Mouse (Mus musculus) adrenal gland, postnatal 36 days (tissue): ENCODE measurements around the gene Mtpn. TPM values are rescaled to one million over a fixed set of nuclear protein-coding genes. Genes with fewer than 3 reads are reported as not detected.

Source experiments
- DNase-seq, 2 experiments: peaks; one replicate each; pipeline ENCODE4 v3.0.0; 2021; ENCODE audit warnings: mixed read lengths in 1 of 2
- long read RNA-seq, 2 experiments: library from polyadenylated mRNA; stranded (forward); transcript quantifications; one replicate each; pipeline ENCODE4 v2.0.0; 2021; ENCODE audit warnings: borderline sequencing depth in 2 of 2
- total RNA-seq, 2 experiments: library from RNA; stranded (reverse); gene quantifications; 2 replicates each; pipeline ENCODE4 v1.2.3; 2021

The Mtpn gene
- 100 to 1,000 TPM; 115 to 130 TPM for total RNA-seq
- long read RNA-seq, experiment 1, transcript Mtpn-201 (4 exons, 3,960 nt) = major isoform, 62 of 86 reads
- long read RNA-seq, experiment 1, partial matches to known transcripts = 24 of 86 reads
- long read RNA-seq, experiment 1, other reads (novel, unspliced or antisense) = 0 of 86 reads
- long read RNA-seq, experiment 2, transcript Mtpn-201 (4 exons, 3,960 nt) = major isoform, 20 of 23 reads
- long read RNA-seq, experiment 2, partial matches to known transcripts = 0 of 23 reads
- long read RNA-seq, experiment 2, other reads (novel, unspliced or antisense) = 3 of 23 reads

DNA sequence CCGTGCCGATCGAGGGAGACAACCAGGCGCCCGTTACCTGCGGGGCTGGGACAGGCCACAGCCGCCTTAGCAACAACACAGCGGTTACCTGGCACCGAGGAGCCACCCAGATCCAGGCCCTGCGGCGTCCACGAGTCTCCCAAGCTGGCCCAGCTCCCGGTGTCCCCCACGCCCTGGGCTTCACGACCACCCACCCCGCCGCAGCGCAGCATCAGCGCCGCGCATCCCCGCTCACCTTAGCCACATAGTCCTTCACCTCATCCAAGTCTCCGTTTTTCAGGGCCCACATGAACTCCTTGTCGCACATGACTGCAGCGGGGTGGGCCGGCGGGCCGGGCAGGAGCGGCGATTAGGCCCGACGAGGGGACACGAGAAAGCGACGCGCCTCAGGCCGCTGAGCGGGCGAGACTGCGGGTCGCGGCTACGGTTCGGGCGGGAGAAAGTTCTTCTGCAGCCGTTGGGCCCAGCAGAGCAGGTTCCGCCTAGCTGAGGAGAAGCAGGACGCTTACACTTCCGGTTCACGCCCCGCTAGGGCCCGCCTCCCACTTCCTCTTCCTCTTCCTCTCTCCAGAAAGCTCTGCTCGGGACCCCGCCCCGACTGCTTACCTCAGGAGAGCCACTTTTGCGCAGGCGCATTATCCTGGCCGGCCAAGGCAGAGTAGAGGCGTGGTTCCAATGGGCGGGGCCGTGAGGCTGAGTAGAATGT, at the start of gene Mtpn:
Mtpn (minus strand) TSS at position 585 of the 706 bp plus-strand sequence.
- DNase-seq = peak; percentile 99

DNA sequence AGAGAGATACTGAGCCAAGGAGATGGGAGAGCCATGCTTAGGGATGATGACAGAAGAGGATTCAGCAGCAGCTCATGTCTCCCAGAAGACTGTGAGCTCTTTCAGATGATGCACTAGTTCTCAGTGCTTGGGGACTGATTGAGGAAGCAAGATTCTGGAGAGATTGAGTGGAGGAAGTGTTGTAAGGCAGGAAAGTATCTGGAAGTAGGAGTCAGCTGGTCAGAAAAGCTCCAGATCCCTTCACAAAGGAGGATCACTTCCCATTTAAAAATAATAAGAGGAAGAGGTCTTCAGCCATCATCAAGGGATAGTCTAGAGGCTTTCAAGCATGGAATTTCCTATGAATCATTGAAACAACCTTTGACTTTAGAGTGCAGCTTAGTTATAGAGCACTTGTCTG, 29.0 kb upstream of the Mtpn start:
- DNase-seq = no peak

DNA sequence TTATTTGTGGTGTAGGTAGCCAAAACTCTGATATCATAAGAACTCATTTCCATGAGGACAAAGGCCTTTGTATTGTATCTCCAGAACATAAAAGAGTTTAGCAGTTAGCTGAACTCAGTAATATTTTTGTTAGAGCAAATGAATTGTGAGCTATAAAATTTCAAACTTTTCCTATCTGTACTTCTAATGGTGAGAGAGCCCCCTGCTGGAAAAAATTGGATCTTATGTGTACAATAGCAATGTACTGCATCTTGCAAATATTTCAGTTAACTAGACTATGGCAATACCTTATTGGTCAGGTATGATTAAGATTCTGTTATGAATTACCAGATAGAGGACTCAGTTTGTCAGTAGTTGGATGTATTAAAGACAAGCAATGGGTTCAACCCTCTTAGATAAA, 28.1 kb upstream of the Mtpn start:
- peak in 1 of 2 experiments; percentile 69 for DNase-seq

DNA sequence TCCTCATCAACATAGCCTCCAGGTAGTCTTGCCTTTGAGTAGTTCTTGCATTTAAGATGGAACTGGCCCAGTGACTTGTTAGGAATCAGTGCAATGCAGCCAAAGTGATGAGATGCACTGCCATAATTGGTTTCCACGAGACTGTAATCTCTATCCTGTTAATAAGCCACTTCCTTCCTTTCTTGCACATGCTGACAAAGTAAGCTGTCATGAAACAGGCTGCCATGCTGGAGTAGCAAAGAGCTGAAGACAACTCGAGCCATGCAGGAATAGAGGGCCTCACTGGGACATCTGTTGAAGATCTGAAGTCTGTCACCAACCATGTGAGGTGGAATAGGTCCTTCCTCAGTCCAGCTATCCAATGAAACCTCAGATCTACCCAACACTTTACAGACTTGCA, 20.3 kb upstream of the Mtpn start:
- no peak for DNase-seq

DNA sequence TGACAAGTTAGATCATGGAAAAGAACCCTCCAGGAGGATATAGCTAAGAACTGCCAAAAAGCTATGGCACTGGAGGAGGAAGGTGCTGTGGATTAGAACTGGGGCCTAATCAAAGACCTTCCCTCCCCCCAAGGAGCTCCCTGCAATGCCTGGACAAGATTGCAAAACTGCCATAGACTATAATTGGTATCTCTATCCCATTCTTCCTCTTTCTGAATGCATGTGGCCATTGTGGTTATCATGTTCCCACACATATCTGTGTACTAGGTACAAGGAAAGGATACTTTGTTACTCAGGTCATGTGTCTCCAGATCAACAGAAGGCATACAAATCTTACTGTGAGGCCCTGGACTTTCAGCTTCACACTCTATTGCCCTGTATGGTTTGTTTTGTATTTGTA, 4.7 kb upstream of the Mtpn start:
- DNase-seq = no peak

DNA sequence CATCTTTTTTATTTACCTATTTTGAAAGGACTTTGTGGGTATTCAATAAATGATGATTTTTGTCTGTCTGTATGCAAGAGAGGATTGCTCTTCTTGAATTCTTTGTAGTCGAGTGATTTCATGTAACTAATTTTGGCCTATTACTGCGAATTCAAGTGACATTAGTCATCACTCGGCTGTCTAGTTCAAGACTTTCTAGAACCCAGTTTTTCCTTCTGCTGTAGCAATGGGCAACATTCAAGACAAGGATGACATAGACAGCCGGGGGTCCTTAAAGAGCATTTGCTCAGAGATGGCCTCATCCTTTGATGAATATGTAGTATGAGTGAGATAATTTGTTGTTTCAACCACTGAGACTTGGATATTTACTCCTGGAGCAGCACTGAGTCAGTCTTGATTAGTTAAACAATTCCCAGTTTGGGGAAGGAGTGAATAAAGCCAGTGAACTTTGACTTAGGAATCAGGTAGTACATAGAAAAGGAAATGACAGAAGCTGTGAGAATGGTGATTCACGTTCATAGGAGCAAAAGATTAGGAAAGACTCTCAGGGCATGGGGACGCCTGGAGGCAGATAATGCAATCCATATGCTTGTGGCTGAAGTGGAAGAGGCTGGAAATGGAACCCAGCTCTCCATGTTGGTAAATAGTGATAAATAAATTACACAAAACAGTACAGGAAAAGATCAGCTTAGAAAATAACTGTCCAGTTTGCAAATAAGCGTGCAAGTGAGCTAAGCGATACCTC, 3.1 kb upstream of the Mtpn start:
- no peak for DNase-seq

DNA sequence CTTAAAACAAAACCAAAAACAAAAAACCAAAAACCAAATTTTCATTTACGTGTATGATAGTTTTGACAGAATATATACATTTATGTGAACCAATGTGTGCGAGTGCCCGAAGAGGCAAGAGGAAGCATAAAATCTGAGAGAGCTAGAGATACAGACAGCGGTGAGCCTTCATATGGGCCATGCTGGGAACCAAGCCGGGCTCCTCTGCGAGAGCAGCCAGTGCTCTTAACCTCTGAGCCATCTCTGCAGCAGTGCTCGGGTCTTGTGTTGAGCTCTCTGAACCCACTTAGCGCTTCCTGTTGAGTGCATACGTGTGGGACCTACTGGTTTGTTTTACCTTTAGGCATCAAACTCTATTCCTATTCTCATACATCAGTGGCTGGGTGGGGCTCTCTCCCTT, 689 bp upstream of the Mtpn start:
- DNase-seq = no peak

DNA sequence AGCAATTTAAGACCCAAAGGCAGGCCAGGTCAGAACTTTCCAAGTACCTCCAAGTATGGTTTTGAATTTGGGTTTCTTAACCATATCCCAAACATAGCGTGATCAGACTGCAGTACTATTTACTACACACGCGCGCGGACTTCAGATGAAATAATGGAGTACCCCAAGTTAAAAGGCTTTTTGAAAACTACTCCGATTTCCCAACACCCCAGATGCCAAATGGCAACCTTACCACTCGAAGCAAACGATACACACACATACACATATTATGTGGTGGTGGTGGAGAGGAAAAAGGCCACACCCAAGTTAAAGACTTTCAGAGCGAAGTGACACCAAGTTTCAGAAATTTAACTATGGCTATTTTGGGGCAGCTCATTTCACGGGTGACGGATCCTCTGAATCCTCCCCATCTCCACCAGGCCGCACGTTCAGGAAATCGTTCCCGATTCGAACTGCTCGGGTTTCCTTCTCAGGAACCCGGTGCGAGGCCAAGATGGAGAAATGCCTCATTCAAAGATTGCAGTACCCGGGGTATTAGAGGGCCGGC, 858 bp downstream of the Mtpn start:
- no peak for DNase-seq

DNA sequence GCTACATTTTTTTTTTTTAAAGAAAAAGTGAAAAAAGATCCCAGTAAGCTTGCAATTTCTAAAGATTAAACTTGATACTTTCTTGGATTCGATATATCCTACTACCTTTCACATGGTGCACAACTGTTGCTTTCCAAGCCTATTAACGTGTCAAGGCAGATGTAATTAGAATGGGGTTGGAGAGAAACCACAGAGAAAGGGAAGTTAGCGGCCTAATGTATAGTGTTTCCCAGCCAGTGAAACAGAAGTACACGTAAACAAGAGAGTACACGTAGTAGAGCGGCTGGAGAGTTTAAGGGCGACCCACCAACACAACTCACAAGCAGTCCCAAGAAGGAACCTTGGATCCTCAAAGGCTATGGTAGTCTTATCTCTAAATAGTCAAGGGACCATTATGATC, 3.7 kb downstream of the Mtpn start:
- DNase-seq = no peak

DNA sequence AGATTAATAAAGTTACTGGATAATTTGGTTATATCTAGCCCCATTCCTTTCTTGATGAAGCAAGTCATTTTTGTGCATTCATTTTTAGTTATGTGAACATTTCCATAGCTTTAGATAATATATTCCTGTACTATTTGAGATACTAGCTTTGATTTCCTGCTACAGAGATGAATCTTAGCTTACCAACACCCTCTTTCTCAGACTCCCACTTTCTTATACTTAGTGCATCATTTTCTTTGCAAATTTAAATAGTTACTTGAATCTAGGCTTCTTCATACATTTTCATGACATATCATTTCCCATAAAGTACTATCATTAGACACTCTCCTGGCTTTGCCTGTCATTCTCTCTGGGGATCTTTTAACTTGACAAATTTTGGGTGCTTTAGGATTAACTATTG, 26.3 kb downstream of the Mtpn start:
- DNase-seq = no peak

DNA sequence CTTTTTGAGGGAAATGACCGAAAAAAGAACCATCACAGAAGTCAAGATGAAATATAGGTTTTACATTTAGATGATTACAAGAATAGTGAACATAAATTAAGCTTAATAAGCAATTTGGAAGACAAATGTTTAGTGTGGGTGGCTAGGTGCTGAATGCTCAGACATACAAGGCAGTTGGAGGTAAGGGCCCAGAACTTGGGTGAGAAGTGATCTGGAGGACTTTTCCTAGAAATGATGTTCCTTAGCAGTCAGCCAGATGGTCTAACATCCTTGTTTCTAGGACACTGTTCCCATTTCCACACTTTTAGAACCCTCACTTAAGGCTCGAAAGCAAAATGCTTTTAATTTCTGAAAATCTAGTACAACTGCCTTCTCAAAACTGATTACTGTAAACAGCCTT, 34.9 kb downstream of the Mtpn start:
- DNase-seq = no peak

DNA sequence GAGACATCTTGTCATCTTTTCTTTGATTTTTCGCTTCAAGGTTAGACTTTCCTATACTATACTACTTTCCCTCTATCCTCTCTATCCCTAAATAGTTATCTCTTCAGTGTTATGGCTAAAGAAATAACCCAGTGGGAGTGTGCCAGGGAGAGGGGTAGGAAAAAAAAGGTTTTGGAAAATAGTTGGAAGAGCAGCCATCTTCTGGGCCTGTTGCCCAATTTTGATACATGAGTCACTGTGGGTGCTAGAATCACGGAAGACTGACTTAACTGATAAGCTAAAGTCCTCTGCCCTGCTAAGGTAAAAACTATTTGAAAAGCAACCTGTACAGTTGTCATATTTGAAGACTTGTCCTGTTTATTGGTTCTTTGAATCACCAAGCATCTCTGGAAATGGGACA, 36.8 kb downstream of the Mtpn start:
- DNase-seq = peak; percentile 6 to 19

DNA sequence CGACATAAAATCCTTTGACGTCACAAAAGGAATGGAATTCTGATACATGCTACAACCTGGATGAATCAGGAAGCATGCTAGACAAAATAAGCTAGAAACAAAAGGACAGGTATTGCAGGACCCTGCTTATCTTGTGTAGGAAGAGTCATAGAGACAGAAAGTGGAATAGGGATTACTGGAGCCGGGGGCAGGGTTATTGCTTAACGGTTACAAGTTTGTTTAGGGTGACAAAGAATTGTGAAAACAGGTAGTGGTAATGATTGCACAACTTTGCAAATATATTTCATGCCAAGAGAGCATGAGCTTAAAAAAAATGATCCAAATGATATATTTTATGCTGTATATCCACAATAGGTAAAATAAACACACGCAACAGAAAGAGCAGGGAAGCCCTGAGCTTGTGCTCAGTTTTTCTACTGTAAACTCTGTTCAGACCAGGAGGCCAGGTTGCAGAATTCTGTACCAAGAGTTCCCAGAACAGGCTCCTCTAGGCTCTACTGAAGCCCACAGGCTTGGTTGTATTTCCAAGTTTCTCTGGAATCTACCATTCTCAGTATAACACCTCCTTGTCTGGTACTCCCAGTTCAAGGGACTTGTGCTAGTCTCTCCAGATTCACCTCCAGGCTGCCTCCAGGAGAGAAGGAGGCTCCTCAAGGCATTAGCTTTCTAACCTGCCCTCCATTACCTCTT, 39.6 kb downstream of the Mtpn start:
- no peak for DNase-seq

DNA sequence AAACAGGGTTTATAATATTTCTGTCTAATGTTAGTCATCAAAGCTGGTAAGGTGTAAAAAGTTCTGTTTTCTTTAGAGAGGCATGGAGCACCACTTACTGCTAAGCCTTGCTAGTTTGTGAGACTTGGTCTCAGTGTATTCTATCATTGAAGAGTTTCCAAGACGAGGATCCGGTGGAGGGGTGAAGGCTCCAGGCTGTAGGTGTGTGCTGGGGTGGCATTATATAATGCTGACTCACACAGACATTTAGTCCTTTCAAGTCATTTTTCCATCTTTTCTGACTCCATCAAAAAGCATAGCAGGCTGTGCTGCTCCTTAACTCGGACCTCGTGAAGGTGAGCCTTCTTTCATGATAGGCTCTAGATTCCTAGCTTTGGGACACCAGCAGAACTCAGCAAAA, 42.3 kb downstream of the Mtpn start:
- no peak for DNase-seq

DNA sequence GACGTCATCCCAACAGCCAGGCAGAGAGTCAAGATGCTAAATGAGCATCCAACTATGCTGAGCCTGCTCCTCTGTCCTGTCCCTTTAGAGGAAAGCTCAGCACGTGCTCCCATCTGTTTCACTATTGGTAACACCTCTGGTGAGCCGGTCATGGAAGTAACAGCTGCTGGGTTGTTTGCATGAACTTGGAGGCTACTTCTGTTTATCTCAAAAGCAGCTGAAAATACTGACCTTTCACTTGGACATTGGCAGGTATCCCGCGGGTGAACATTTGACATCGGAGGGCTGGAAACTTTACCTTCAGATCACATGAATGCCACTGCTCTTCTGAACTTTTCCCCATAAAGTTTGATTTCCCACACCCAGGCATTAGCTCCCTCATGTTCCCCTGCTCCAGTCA, 45.8 kb downstream of the Mtpn start:
- DNase-seq = no peak

DNA sequence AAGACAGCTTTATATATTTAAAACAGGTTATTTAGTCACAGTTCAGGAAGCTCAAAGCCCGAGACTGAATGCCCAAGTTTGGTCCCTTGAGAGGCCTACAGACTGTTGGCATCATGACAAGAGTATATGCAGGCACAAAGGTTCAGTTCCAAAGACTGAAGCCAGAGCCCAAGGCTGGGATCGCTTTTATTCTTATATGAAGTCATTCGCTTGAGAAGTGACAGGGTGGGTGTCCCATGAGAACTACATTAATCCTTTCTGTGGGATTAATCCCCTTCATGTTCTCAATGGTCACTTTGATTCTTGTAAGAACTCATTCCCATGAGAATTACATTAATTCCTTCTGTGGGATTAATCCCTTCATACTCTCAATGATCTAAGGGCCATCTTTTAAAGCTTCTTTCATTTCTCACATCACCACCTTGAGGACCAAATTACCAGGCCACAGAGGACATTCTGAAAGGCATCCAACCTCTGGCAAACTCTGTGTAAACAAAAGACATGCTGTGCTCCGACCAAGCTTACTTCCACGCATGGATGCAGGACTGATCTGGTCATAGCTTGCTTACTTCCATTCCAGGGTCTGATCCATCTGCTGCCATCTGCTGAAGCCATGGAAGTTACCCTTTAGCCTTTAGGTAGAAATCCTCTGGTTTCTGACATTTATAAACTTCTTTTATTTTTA, 59.9 kb downstream of the Mtpn start:
- DNase-seq = no peak

DNA sequence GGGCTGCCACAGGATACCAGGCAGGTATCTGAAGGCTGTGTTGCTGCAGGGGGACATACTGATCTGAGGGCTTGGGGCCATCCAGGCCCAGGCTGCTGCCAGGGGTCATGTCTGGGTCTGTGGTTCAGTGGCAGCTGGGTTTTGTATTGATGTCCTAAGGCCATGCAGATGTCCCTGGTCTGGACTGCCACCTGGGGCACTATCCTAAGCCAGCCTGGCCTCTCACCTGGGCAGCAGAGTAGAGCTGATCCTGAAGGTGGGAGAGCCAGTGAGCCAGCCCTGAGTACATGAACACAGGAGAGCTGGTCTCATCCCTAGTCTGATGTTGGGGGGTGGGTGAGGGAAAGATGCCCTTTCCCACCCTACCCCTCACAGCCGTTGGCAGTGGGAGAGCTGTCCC, 62.9 kb downstream of the Mtpn start:
- no peak for DNase-seq

DNA sequence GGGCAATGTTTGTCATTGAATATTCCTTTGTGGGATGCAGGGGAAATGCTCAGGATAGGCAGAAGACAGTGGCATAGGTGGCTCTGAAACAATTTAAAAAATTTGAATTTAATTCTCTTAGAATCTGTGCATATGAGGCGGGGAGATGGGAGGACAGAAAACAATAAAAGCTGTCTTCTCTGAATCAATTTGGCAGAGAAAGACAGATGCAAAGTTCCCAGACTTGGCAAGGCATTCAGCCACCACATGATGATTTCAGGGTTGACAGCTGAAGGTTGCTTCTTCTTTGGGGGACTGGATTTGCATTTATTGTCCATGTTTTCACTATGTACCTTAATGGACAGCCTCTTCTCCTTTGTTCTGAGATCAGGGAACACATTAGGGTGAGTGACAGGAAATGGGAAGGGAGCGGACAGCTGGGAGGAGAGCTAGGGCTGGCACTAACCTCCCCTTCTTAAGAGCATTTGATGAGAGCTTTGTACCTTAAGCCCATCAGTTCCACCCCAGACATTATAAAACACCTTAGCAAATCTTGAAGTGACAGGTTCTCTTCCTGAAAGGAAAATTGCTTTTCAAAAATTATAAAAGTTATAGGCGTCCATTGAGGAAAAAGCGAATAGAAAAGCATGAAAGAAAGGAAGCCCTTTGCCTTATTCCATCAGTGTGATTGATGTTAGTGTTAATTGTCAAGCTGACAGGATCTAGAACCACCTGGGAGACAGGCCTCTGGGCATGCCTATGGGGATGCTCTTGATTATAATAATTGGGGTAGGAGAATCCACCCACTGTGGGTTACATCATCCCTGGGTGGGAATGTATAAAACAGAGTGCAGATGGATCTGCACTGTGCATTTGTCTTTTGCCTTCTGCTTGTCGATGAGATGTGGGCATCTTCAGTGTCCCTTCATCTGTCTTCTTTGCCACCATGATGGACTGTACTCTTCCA, 76.0 kb downstream of the Mtpn start:
- DNase-seq = no peak

DNA sequence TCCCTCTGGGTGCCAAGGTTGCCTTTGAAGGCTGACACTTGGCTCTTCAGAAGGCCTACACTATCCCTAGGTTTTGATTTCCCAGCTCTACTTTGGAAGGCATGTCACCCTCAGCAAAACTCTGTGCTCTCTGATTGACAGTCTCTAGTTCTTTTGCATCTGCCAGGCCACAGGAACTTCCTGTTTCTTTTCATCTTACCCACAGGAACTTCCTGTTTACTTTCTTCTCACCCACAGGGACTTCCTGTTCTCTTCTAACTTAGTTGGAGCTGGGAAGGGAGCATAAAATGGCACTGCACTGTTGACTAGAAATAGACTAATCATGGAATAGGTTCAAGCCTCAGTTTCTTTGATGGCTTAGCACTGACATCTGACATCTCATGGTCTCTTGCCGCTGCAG, 77.2 kb downstream of the Mtpn start:
- DNase-seq = no peak
